Mouse (Mus musculus): ENCODE measurements around the gene Ldlrad3. TPM values are rescaled to one million over a fixed set of nuclear protein-coding genes. Genes with fewer than 3 reads are reported as not detected.

Ldlrad3 gene
- polyA plus RNA-seq, 1 experiment from 2014 or later = 37.1 TPM

DNA sequence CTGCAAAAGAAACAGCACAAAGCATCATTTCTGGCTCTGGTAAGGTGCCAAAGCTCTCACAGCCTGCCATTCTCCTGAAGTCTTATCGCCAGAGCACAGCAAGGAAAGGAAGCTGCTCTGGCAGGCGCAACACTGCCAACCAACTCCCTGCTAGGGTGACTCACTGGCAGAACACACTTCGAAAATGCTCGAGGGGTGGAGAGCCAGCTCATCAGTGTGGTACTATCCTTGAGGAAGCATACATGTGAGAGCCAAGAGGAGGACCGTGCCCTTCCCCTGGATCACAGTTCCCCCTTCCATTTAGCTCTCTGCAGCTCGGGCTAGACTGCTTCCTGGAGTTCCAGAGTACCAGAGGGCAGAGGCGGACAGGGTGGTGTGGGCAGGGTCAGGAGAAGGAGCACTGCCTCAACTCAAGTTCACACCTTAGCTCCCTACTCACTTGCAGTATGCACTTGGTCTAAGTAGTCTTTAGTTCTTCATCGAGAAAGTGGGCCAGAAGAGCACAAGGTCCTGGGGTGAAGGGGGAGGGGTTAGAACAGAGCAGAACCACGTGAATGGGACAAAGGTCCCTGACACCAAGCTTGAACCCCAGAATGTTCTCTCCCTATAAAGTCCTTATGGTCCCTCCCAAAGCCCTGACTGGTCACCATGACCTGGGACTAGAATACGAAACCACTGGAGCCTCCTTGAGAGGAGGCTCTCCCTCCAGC lies 133.1 kb downstream of the Ldlrad3 start:
- Histone ChIP-seq H3K4me1 (replicated peaks) (peaks cover 55% of the 10 kb centered on the region), H3K4me3 (no peak overlapping the region), H3K9me3 (no peaks in the 10 kb centered on the region), H3K27me3 (no peaks in the 10 kb centered on the region), H3K9ac (no peak overlapping the region), H3K36me3 (peaks cover 16% of the 10 kb centered on the region), H3K4me2 (no peak overlapping the region), H3K27ac (peak overlapping the region; percentile 55)
- 81% methylated on average over 10 of the region's 10 CpGs for WGBS
- ATAC-seq (ENCODE audit: low FRiP score) = 0 out of 2 replicates have a peak, but pooled peaks have one; percentile 14

DNA sequence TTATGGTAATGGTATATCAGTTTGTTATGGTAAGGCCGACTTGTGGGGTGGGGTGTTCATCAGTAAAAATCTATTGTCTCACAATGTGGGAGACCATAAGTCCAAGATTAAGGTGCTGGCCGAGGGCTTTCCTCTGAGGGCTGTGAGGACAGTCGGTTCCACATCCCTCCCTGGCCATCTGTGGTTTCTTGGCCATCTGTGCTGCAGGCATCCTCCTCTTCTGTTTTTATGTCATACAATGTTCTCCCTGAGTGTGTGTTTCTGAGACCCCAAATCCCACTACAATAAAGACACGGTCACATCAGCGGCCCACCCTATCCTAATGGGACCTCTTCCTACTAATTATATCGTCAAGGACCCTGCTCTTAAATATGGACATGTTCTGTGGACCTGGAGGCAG lies 133.8 kb downstream of the Ldlrad3 start:
- peaks cover 51% of the 10 kb centered on the region for H3K4me1 ChIP-seq (replicated peaks)
- no peak overlapping the region for H3K4me3 ChIP-seq
- H3K4me2 ChIP-seq = no peak overlapping the region
- peaks cover 16% of the 10 kb centered on the region for H3K36me3 ChIP-seq
- H3K9me3 ChIP-seq = no peaks in the 10 kb centered on the region
- no peak for ATAC-seq (ENCODE audit: low FRiP score)
- H3K27ac ChIP-seq = no peak overlapping the region
- 70% methylated on average over 6 of the region's 6 CpGs for WGBS
- no peaks in the 10 kb centered on the region for H3K27me3 ChIP-seq
- H3K9ac ChIP-seq = no peak overlapping the region

DNA sequence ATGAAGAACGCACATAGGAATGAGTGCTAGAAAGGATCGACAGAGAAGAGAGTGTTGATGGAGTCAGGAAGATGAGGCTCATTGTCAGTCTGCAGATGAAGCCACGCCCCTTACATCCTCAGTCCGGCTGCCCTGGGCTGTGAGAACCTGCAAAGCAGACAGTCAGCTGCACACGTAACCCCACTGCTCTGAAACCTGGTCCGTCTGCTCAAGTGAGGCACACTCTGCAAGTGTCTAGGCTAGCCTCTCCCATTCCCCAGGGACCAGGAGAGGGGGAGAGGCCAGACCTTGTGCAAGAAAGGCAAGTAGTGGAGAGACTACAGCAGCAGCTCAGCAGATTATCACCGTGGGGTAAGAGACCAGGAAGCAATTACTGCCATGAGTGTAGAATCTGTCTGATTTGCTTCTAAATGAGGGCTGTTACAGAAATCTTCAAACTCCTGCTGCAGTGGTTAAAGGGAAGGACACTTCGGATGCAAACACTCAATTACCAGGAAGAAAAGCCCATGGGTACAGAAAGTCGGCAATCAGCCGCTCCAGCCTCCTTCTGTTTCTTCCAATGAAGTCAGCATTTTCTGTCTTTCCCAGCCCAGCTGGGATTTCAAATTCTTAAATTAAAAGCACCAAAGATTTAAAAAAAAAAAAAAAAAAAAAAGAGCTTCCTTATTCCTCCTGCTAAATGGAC lies 136.2 kb downstream of the Ldlrad3 start:
- Histone ChIP-seq H3K9me3 (no peaks in the 10 kb centered on the region), H3K27me3 (no peaks in the 10 kb centered on the region), H3K4me2 (no peak overlapping the region), H3K9ac (peak overlapping the region; percentile 24; the same call in 1 of the 2 replicates), H3K4me3 (no peak overlapping the region), H3K27ac (peak overlapping the region; percentile 58), H3K4me1 (replicated peaks) (peaks cover 47% of the 10 kb centered on the region), H3K36me3 (peaks cover 4% of the 10 kb centered on the region)
- ATAC-seq (ENCODE audit: low FRiP score) = peak; percentile 36; the same call in 1 of the 2 replicates
- 50% methylated on average over 10 of the region's 10 CpGs for WGBS

DNA sequence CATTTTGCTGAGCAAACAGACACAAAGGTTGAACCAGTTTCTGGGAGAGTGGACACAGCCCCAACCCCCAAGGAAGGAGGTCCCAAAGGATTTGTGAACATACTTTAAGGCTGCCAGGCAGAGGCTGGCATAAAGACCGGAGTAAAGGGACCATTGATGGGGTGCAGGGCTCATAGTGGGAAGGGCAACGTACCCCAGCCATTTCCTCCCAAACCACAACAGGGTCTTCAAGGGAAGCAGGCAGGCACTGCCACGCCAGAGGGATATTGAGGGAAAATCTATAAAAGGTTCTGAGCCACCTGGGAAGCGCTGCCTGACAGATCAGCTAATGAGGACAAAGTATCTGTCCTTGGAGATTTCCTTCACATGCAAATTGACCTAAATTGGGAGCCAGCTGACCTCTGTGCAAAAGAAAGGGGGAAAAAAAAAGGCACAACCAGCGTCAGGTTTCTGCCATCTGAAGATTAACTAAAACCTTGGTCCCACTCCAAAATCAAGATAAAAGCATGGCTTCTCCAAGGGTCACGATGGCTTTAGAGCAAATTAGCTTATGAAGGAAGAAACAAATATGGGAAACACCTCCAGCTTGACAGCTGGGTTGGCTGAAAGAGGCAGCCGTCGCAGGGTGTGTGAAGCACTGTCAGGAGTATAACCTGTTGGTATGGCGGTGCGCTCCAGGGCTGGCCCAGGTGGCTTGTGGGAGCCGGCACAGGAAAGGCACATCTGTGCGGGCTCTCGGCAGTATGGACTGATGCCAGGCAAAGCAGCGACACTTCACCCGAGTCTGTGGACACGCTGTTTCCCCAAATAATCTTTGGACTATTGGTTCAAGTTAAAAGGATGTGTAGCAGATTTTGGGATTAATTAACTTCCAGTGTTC lies 137.6 kb downstream of the Ldlrad3 start:
- H3K4me2 ChIP-seq = no peak overlapping the region
- no peaks in the 10 kb centered on the region for H3K9me3 ChIP-seq
- peak overlapping the region; percentile 30 for H3K27ac ChIP-seq
- H3K27me3 ChIP-seq = no peaks in the 10 kb centered on the region
- no peak overlapping the region for H3K4me3 ChIP-seq
- 44% methylated on average over 16 of the region's 16 CpGs for WGBS
- no peak overlapping the region for H3K9ac ChIP-seq
- no peaks in the 10 kb centered on the region for H3K36me3 ChIP-seq
- H3K4me1 ChIP-seq (replicated peaks) = peaks cover 47% of the 10 kb centered on the region
- ATAC-seq (ENCODE audit: low FRiP score) = no peak

DNA sequence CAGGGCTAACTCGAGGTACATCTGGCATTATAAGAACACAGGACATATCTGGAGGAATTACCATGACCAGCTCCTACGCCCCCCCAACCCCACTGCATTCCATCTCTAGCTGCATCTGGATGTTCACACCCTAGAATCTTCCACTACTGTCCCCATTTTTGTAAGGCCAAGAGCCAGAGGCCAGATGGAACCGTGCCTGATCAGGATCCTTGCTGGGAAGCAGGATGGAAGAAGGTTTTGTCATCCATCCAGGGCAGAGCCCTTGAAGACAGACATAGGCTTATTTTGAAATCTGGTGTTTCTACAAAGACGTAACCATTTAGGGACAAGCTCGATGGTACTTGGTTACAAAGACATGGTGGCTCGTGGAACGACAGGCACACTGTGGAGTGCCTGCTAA lies 139.7 kb downstream of the Ldlrad3 start:
- Histone ChIP-seq H3K9me3 (no peaks in the 10 kb centered on the region), H3K4me1 (replicated peaks) (peaks cover 31% of the 10 kb centered on the region), H3K4me3 (no peak overlapping the region), H3K4me2 (no peak overlapping the region), H3K27ac (no peak overlapping the region), H3K27me3 (no peaks in the 10 kb centered on the region), H3K9ac (no peak overlapping the region), H3K36me3 (no peaks in the 10 kb centered on the region)
- no peak for ATAC-seq (ENCODE audit: low FRiP score)
- 93% methylated on average over 7 of the region's 7 CpGs for WGBS

DNA sequence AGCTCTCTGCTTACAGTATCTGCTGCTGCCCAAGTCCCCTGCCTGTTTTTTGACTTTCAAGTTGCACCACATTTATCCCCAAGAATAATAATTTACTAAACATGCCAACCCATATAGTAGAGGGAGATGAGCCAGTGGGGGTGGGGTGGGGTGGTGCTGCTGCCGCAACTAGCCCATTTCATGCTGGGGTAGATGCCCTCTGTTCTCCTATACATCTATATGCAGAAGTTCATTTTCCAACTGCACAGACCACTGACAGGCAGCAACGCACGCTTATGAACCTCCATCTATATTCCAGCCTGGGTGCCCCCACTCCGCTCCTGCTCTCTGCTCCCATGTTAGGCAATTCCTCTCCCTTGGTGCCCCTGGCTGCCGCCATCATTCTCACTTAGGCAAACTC lies 145.7 kb downstream of the Ldlrad3 start:
- ATAC-seq (ENCODE audit: low FRiP score) = no peak
- H3K4me1 ChIP-seq (replicated peaks) = peaks cover 48% of the 10 kb centered on the region
- 77% methylated on average over 5 of the region's 5 CpGs for WGBS

DNA sequence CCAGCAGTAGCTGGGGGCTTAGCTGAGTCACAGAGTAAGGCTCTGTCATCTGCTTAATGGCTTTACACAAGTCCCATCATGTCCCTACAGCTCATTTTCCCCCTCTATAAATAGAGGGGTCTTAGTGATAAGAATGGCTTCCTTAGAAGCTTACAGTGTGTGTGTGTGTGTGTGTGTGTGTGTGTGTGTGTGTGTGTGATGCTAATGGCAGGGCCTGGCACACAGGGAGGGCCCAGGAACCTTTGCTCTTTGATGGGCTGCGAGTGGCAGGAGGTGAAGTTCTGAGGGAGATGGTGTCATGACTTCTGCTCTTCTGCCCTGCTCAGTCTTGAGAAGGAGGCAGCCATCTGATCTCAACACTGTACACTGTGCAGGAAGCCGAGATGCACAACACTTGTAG lies 146.2 kb downstream of the Ldlrad3 start:
- H3K4me3 ChIP-seq = no peak overlapping the region
- no peak overlapping the region for H3K27ac ChIP-seq
- 95% methylated on average over 2 of the region's 2 CpGs for whole genome bisulfite sequencing
- H3K4me1 ChIP-seq (replicated peaks) = peaks cover 48% of the 10 kb centered on the region
- H3K9ac ChIP-seq = no peak overlapping the region
- no peaks in the 10 kb centered on the region for H3K9me3 ChIP-seq
- H3K27me3 ChIP-seq = no peaks in the 10 kb centered on the region
- no peak overlapping the region for H3K4me2 ChIP-seq
- no peaks in the 10 kb centered on the region for H3K36me3 ChIP-seq
- no peak for ATAC-seq (ENCODE audit: low FRiP score)

More for the DNA sequence above, 145.7 kb downstream of the Ldlrad3 start:
- no peak overlapping the region for H3K4me2 ChIP-seq
- H3K27ac ChIP-seq = peak overlapping the region; percentile 25; the same call in 1 of the 2 replicates
- H3K36me3 ChIP-seq = no peaks in the 10 kb centered on the region
- no peaks in the 10 kb centered on the region for H3K27me3 ChIP-seq
- no peaks in the 10 kb centered on the region for H3K9me3 ChIP-seq
- no peak overlapping the region for H3K9ac ChIP-seq
- no peak overlapping the region for H3K4me3 ChIP-seq

DNA sequence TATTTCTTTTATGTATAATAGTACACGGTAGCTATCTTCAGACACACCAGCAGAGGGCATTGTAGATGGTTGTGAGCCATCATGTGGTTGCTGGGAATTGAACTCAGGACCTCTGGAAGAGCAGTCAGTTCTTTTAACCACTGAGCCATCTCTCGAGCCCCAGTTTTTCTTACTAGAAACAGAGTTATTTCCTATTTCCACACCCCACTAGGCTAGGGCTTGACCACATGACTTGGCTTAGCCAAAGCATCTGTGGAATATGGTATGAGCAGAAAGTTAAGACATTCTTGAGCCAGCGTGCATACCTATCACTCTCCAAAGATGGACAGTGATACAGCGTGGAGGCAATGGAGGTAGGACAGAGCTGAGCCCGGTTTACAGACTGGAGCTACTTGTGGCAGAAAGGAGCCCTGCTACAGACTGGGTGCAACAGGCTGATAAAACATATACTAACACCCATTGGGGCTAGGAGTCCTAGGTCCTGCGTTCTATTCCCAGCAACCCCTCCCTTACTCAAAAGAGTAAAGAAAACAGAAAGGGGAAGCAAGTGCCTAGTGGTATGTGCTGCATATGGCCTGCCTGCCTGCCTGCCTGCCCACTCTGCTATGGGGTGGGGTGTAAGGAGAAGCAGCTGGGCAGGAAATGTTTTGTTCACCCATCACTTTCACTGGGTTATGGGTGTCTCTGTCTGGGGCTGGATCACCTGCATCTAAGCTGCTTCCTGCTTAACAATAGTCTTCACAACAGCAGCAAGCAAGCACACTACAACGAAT lies 147.1 kb downstream of the Ldlrad3 start:
- Histone ChIP-seq H3K9me3 (no peaks in the 10 kb centered on the region), H3K36me3 (no peaks in the 10 kb centered on the region), H3K9ac (no peak overlapping the region), H3K27me3 (no peaks in the 10 kb centered on the region), H3K4me1 (replicated peaks) (peaks cover 54% of the 10 kb centered on the region), H3K4me2 (no peak overlapping the region), H3K27ac (peak overlapping the region; percentile 61), H3K4me3 (no peak overlapping the region)
- ATAC-seq (ENCODE audit: low FRiP score) = no peak
- WGBS = 91% methylated on average over 7 of the region's 7 CpGs

DNA sequence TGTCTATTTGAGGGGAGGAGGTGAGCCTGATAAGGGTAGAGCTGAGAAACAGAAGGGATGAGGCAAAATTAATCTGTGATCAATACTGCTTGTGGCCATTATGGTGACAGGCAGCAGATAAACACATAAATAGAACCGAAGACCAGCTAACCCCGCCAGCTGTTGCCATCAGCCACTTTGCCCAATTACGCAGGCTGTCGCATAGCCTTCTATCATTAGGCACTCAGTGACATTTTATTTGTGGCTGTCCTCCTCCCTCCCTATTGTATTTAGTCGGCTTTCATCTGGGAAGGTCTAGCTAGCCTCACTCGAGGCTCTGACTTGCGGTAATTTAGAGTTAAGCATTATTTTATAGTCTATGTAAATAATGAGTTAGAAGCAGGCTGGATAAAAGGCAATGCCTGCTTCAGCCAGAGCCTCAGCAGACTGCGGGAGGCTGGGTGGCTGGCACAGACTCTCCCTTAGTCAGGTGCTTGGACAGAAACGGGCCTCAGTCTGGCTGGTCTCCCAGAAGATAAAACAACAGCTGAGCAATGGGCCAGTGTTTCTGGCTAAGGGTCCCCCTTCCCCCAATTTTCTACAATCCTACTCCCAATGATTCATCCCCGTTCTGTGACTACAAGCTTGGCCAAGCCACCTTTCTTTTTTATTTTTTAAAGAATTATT lies 147.8 kb downstream of the Ldlrad3 start:
- Histone ChIP-seq H3K36me3 (no peaks in the 10 kb centered on the region), H3K9ac (peak overlapping the region; percentile 35; the same call in 1 of the 2 replicates), H3K4me3 (no peak overlapping the region), H3K27me3 (no peaks in the 10 kb centered on the region), H3K4me2 (no peak overlapping the region), H3K9me3 (no peaks in the 10 kb centered on the region), H3K27ac (peak overlapping the region; percentile 61), H3K4me1 (replicated peaks) (peaks cover 61% of the 10 kb centered on the region)
- ATAC-seq (ENCODE audit: low FRiP score) = peak; percentile 47
- 26% methylated on average over 10 of the region's 10 CpGs for WGBS

DNA sequence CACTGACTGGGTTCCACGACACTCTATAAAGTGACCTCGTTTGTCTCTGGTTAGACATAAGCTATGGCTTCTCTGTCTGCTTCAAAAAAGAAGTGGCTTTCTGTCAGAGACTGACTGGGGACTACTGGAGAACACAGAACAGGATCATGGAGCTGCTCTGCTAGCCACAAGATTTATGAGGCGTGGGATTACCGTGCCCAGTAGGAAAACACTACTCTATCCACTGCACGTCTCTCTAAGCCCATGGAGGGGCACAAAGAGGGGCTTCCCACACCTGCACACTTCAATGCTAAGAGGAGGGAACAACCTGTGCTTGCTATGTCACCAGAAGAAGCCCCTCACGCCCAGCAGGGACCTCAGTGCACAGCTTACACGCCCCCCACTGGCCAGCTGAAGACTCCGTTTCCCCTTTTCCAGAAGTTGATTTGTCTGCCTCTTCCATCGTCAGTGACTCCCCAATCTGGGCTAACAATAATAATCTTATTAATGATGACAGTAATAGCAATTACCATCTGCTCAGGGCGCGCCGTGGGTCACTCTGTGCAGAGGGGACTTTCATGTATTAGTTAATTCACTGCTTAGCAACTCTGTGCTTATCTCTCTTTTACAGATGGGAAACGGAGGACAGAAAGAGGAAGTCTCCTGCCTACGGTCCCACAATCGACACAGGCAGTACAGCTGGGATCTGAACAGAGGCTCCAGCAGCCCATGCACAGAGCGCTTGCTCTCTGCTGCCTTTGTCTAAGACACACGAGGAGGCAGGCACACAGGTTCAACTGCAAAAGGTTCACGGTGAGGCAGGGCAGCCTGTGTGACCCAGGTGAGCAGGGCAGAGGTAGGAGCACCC lies 149.3 kb downstream of the Ldlrad3 start:
- 0 out of 2 replicates have a peak overlapping the region, but pooled peaks have one; percentile 36 for H3K9ac ChIP-seq

More for the DNA sequence above, 149.3 kb downstream of the Ldlrad3 start:
- Histone ChIP-seq H3K4me2 (no peak overlapping the region), H3K4me3 (no peak overlapping the region), H3K9me3 (no peaks in the 10 kb centered on the region), H3K36me3 (no peaks in the 10 kb centered on the region), H3K4me1 (replicated peaks) (peaks cover 75% of the 10 kb centered on the region), H3K27ac (peak overlapping the region; percentile 68), H3K27me3 (no peaks in the 10 kb centered on the region)
- 43% methylated on average over 18 of the region's 18 CpGs for WGBS
- 0 out of 2 replicates have a peak, but pooled peaks have one; percentile 29 for ATAC-seq (ENCODE audit: low FRiP score)

All from hindbrain, embryonic 13.5 days (tissue).